Mouse (Mus musculus) cerebellum, adult 9-11 months (tissue): ENCODE measurements around the gene H2afy2.
A peak's percentile ranks its signal among the peaks of the same experiment; 100 is the strongest.

Experiments
- DNase-seq: peaks from one replicate; pipeline ENCODE4 v3.0.0; 2022

H2afy2 gene

GRCm38 (mm10) chr10:61783621-61784251 is at the start of gene H2afy2:
Gene H2afy2 (minus strand): TSS chr10:61784147.
- DNase-seq, result peak; percentile 86

- no peak for DNase-seq
Measured at GRCm38 (mm10) chr10:61832713-61833112, 48.8 kb upstream of the H2afy2 start.

GRCm38 (mm10) chr10:61831741-61832140 is 47.8 kb upstream of the H2afy2 start:
- no peak for DNase-seq

GRCm38 (mm10) chr10:61831251-61831650 is 47.3 kb upstream of the H2afy2 start:
- DNase-seq, result no peak

- DNase-seq, result no peak
Measured at GRCm38 (mm10) chr10:61830817-61831216, 46.9 kb upstream of the H2afy2 start.

- DNase-seq, result no peak
Measured at GRCm38 (mm10) chr10:61829046-61829445, 45.1 kb upstream of the H2afy2 start.

- DNase-seq, result no peak
Measured at GRCm38 (mm10) chr10:61827950-61828936, 44.3 kb upstream of the H2afy2 start.

GRCm38 (mm10) chr10:61826753-61827435 is 42.9 kb upstream of the H2afy2 start:
- no peak for DNase-seq

- DNase-seq, result no peak
Measured at GRCm38 (mm10) chr10:61825979-61826752, 42.2 kb upstream of the H2afy2 start.

GRCm38 (mm10) chr10:61825536-61825935 is 41.6 kb upstream of the H2afy2 start:
- DNase-seq, result no peak

GRCm38 (mm10) chr10:61823731-61824115 is 39.8 kb upstream of the H2afy2 start:
- DNase-seq, result no peak

- no peak for DNase-seq
Measured at GRCm38 (mm10) chr10:61822968-61823730, 39.2 kb upstream of the H2afy2 start.

GRCm38 (mm10) chr10:61820050-61820449 is 36.1 kb upstream of the H2afy2 start:
- DNase-seq, result no peak

- no peak for DNase-seq
Measured at GRCm38 (mm10) chr10:61811987-61812386, 28.0 kb upstream of the H2afy2 start.

GRCm38 (mm10) chr10:61798133-61798576 is 14.2 kb upstream of the H2afy2 start:
- DNase-seq, result no peak

- DNase-seq, result no peak
Measured at GRCm38 (mm10) chr10:61795458-61795857, 11.5 kb upstream of the H2afy2 start.

- no peak for DNase-seq
Measured at GRCm38 (mm10) chr10:61794971-61795370, 11.0 kb upstream of the H2afy2 start.

- DNase-seq, result no peak
Measured at GRCm38 (mm10) chr10:61793015-61793414, 9.1 kb upstream of the H2afy2 start.

GRCm38 (mm10) chr10:61788499-61788898 is 4.6 kb upstream of the H2afy2 start:
- DNase-seq, result no peak

- DNase-seq, result no peak
Measured at GRCm38 (mm10) chr10:61787541-61788313, 3.8 kb upstream of the H2afy2 start.

- DNase-seq, result peak; percentile 20
Measured at GRCm38 (mm10) chr10:61784414-61784813, 467 bp upstream of the H2afy2 start.
